Mouse (Mus musculus) cerebellum, adult 11 months (tissue): ENCODE measurements around the gene Ip6k1.

Experiments
- DNase-seq: peaks from one replicate; pipeline ENCODE4 v3.0.0; 2022

The Ip6k1 gene

DNA sequence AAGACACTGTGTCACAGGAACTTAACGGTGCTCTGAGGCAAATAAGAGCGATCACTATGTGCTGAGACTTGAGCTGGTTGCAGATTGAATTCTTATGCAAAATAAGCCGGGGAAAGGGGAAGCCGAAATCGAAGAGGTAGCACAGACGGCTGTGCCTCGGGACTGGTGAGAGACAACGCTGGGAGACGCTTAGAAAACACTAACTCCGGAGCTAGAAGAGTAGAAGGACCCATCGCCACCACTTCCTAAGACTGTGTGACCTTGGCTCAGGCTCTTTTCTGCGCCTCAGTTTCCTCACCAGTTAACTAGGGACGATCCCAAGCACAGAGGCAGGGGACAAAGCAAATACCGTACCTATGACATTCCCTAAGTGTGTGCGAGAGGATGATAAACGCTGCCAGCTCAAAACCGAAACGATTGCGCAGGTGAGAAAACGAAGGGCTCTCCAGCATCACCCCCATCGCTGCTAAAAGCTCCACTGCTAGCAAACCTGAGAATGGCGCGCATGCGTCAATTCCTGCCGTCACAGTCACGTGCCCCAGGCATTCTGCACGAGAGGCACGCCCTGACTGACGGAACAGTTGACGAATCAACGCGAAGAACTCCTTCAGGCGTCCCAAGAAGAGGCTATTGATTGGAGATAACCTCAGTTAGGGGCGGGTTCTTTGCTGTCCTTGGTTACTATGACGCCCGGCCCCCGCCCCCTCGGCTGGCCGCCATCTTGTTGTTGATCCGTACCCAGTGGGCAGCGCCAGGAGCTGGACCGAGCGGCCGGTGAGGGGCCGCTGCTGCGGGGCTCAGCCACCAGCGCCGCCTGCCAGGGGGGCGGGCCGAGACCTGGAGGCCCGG, at the start of gene Ip6k1:
Ip6k1 (plus strand) TSS at position 580 of the 849 bp plus-strand sequence.
- DNase-seq = peak; percentile 100

DNA sequence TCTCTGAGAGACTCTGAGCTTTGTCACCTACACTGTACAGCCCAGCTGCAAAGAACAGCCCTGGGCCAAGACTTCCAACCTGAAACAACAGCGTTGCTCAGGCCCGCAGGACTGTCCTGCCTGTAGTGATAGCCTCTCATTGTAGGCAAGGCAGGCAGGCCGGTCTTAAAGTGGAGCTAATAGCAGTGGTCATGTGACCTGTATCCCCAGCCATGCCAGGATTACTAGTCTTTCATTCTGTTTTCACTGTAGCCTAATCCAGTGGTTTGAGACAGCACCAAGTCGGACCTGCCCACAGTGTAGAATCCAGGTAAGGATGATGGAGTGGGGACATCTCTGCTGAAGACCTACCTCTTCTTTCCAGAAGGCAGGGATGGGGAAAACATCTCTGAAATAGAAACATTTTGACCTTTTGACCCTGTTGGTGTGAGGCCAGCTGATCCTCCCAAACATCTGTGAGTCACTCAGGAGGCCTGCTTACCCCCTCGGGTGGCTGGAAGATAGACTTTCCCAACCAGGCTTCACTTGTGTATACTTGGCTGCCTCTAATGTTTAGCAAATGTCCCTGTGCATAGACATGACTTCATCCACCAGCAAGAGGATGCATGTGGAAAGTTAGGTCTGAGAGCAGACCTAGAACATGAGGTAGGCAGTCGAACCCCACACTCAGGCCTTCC, 46.5 kb upstream of the Ip6k1 start:
- DNase-seq = no peak

DNA sequence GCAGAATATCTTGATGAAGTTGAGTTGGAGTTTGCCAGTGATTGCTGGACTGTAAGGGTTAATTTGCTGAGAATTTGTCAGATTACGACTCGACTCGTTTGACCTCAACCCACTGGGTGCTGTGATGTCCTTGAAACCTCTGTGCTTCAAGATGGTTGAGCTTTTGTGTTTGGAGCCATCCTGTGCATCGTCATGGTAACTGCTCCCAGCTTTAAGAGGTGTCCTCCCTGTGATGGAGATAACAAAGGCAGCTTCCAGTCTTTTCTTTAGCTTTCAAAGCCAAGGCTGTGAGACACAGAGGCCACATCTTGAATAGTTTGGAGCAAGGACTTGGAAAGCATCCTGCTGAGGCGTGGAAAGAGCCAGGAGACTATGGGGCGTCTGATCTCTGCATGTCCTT, 45.2 kb upstream of the Ip6k1 start:
- no peak for DNase-seq

DNA sequence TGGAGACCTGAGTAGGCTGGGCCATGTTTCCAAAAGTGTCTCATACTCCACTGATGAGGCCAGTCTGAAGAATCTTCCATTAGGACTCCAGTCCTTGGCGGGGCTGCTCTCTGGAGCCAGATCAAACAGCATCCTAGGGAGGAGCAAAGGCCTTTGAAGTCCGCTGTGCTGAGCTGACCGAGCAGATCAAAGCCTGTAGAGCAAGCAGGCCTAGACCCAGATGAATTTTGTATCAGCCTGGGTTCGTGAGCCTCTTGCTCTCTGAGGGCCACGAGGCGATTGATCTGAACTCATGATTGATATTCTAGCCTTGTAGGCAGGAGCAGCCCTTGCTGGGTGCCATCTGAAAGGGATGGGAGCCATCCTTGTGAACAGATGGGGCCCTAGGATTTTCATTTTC, 42.4 kb upstream of the Ip6k1 start:
- DNase-seq = no peak

DNA sequence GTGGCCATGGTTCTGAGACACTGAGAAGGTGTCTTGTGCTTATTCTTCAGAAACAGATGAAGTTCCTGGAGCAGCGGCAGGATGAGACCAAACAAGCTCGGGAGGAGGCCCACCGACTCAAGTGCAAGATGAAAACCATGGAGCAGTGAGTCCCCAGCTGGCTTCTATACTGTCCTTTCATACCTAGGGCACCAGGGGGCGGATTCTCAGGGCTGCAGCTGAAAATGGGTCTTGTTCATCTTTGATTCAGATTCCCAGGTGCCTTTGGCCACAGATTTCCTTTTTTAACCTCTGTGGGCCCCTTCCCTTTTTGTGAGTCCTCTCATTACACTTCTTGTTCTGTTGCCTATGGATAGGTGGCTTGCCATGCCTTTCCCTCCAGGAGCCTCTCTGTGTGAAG, 41.4 kb upstream of the Ip6k1 start:
- no peak for DNase-seq

DNA sequence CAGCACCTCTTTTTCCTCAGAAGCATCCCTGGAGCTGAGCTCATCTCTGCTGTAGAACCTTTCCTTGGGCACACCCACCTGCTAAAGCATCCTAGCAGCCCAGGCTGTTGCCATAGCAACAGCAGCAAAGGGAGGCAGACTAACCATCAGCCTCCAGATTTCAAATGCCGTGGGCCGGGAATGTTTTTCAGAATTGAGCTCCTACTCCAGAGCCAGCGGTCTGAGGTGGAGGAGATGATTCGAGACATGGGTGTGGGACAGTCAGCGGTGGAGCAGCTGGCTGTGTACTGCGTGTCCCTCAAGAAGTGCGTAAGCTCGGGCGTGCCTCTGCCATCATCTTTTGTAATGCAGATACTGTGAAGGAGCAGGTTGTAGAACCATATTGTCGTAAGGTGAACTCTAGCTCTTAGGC, 40.9 kb upstream of the Ip6k1 start:
- DNase-seq = no peak

DNA sequence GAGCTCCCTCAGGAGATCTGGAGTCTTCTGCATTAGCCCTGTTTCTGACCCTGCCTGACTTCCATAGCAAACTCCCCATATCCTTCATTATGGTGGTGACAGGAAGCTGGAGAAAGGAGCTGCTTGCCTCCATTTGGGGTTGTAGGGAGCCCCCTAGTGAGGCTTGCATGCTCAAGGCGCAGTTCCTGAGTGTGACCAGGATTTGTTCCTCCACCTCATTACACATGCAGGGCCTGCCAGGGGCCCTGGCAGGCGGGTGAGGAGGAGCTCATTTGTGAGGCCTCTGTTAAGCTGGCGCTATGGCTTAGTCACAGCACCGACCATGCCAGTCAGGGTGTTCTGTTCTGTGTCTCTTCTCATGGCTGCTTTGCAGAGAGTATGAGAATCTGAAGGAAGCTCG, 40.4 kb upstream of the Ip6k1 start:
- no peak for DNase-seq

DNA sequence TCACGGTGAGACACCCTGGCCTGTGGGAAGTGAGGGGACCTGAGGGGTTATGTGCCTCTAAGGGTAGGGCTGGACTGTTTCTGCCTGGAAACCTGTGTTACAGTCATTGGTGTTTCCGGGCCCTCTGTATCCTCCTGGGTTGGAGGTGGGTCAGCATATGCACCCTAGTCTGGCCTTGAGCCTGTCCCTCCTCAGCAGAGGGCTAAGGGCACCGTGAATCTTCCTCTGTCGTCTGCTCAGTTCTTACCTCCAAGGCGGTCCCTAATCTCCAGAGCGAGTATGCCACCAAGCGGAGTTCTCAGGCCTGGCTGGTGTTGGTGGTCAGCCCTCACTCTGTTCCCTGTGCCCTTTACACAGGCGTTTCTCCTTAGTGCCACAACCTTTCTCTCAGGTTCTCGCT, 39.4 kb upstream of the Ip6k1 start:
- no peak for DNase-seq

DNA sequence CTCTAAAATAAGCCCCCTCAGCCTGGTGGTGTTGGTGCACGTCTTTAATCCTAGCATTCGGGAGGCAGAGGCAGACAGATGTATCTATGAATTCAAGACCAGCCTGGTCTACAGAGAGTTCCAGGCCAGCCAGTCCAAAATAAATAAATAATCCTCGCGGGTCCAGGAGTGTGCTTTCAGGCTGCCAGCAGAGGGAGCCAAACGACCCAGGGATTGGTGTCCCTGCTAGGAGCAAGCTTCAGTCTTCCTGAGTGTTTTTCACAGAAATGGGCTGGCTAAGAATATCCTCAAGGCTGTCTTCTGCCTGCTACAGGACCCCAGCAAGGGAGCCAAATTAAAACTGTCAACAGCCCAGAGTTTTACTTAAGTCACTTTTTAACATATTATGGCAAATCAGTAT, 38.6 kb upstream of the Ip6k1 start:
- DNase-seq = peak; percentile 74

DNA sequence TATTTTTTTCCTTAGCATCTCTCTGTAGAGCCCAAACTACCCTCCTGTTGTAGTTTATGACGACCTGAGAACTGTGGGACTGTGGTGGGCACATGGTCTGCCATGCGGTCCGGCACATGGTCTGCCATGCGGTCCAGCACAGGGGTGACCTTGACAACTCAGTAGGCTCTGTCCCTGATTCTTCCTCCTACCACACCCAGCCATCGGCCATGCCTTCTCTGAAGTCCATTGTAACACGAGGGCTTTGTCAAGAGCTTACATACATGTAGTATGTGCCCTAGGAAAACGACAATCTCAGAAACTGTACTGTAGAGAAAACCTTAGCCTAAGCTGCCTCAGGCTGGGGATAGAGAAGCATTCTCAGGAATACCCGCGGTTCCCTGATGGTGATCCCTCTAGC, 37.6 kb upstream of the Ip6k1 start:
- DNase-seq = no peak

DNA sequence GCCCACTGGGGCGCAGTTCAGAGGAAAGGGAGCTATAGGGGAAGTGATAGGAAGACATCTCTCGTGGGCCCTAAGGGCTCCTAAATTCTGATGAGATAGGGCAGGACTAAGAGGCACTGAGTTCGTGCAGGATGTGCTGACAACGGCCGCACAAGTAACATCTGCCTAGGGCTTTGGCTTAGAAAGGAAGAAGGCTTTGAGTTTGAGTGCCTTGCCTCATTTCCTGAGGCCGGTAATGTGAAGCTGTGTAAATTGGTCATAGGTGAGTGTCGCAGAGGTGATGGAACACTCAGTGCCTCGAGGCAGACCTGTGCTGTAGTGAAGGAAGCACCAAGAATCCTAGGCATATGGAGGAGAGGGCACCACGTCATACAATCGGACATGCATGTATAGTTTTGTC, 35.6 kb upstream of the Ip6k1 start:
- DNase-seq = no peak

DNA sequence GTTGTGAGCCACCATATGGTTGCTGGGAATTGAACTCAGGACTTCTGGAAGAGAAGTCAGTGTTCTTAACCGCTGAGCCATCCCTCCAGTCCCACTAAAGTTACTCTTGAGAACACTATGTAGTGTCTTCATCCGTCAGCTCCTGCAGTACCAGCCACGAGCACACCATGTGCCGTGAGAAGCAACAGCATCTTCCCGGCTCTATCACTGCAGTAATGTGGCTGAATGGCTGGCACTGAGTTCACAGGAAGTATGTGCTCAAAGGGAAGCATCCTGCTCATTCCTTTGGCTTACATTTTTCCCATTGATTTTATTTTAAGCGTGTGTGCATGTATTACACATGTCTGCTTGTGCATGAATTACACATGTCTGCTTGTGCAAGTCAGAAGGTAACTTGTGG, 34.9 kb upstream of the Ip6k1 start:
- no peak for DNase-seq

DNA sequence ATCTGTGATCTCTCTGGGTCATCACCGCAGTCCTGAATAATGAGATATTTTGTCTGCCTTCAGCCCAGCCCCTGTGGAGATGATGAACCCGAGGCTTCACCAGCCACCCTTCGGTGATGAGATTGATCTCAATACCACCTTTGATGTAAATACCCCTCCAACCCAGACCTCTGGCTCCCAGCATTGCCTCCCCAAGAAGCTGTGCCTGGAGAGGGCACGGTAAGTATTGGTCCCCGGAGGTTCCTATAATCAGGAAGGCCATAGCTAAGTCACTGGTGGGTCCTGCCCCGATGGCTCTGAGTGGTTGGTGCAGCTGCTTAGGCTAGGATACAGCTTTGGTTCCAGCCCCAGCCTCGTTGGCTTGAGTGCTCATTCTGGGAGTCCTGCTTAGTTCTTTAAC, 33.8 kb upstream of the Ip6k1 start:
- DNase-seq = no peak

DNA sequence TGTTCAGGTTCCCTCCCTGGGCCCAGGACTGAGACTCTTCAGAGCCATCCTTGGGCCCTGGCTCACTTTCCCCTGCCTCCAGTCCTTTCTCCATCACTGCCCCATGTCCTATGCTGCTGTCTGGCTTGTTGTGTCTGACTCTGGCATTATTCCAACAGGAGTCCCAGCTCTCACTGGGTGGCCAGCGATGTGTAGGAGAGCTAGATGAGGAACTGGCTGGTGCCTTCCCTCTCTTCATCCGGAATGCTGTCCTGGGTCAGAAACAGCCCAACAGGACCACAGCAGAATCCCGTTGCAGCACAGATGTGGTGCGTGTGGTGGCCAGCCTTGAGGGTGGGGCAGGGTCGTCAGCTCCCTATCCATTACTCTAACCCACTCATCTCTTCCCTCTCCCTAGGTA, 32.0 kb upstream of the Ip6k1 start:
- DNase-seq = no peak

DNA sequence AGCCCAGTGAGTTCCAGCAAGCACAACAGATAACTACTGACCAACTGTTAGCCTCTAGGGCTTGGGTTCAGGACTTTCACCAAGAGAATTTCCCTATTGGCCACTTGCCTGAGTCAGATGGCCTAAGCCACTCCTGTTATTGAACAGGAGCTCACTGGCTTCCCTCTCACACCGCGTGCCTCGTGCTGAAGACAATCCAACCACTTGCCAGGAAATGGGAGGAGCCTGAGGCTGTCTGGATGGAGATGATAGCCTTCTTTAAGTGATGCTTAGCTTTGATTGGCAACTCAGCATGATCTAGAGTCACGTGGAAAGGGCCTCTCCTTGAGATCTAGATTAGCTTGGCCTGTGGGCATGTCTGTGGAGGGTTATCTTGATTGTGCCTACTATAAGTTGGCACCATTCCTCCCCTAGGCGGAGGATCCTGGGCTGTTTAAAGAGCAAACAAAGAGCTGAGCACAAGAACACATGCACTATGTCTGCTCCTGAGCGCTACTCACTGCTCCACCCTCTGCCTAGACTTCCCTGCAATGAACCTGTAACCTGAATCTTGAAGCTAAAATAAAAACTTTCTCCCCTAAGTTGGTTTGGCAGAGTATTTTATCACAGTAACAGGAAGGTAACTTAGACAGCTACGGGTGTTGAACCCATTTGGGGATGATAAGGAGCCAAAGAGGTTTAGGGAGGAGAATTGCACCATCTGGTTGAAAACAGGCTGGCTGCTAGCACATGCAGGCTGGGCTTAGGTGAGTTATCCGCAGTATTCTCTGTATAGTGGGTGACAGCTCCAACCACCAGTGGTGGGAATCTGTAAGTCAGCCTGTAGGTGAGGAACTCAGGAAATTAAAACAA, 30.4 kb upstream of the Ip6k1 start:
- no peak for DNase-seq

DNA sequence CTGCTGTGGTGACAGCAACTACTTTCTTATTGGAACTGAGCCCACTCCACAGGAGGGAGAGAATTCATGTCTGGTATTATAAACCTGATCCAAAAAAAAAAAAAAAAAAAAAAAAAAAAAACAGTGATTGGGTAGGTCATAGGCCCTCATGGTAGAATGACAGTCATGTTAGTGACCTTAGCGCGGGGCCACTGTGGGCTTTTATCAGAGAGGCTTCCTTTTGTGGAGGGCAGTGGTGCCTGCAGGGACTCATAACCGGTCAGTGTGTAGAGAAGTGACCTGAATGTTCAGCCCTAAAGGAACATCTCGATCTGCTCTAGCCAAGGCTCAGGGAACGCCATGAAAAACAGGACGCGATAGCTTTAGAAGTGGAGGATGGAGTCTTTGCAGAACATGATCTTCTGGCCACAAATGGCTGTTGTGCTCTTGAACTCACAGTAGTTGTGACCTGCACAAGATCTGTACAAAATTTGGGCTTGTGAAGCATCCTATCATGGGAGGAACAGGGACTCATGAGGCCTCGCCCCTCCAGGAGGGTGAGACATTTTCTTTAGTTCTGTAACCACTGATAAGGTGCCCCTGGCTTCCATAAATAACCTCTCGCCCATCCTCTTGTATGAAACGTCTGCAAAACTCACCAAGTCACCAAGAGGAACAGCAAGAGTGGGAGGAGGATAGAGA, 27.7 kb upstream of the Ip6k1 start:
- no peak for DNase-seq

DNA sequence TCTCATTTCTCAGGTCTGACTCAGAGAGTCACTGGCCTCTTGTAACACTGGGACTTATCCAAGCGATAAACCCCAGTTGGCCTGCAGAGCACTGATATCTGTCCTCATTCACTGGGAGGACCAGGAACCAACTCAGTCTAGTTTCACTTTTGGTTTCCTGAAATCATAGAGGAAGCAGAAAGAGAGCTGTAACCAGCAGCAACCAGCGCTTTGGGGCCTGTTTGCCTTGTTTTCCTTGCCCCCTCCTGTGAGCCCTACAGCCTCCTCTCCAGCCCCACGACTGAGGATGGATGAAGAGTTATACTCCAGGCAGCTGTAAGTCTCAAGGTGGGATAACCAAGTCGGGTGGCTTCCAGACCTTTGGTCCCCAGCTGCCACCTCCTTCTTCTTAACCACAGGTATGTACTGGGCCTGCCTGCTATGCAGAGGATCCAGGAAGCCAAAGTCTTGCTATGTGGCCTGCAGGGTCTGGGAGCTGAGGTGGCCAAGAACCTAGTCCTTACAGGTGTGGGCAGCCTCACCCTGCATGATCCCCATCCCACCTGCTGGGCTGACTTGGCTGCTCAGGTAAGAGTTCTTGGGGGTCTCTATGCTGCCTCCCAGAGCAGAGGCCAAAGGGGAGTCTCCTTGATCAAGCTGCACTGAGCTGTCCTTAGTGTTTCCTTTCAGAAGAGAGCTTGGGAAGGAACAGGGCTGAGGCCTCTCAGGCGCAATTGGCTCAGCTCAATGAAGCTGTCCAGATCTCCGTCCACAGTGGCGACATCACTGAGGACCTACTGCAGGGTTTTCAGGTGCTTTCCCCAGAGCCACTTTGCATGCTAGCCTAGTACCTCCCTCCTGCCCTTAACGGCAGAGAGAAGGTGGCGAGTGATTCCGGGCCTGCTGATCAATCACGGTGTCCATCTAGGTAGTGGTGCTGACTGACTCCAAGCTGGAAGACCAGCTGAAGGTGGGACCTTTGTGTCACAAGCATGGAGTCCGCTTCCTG, 26.6 kb upstream of the Ip6k1 start, which contains the start of gene Uba7:
Uba7 (plus strand) TSS at position 107 of the 988 bp plus-strand sequence.
- DNase-seq = no peak

DNA sequence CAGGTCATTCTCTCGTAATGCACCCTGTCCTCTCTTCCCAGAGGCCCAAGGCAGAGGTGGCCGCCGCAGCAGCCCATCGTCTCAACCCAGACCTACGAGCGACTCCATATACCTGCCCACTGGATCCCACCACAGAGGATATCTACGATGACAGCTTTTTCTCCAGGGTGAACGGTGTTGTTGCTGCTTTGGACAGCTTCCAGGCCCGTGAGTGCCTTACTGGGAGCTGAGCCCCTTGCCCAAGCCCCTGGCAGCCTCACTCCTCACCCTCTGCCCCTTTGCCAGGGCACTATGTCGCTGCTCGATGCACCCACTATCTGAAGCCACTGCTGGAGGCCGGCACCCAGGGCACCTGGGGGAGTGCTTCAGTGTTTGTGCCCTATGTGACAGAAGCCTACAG, 23.5 kb upstream of the Ip6k1 start:
- no peak for DNase-seq

DNA sequence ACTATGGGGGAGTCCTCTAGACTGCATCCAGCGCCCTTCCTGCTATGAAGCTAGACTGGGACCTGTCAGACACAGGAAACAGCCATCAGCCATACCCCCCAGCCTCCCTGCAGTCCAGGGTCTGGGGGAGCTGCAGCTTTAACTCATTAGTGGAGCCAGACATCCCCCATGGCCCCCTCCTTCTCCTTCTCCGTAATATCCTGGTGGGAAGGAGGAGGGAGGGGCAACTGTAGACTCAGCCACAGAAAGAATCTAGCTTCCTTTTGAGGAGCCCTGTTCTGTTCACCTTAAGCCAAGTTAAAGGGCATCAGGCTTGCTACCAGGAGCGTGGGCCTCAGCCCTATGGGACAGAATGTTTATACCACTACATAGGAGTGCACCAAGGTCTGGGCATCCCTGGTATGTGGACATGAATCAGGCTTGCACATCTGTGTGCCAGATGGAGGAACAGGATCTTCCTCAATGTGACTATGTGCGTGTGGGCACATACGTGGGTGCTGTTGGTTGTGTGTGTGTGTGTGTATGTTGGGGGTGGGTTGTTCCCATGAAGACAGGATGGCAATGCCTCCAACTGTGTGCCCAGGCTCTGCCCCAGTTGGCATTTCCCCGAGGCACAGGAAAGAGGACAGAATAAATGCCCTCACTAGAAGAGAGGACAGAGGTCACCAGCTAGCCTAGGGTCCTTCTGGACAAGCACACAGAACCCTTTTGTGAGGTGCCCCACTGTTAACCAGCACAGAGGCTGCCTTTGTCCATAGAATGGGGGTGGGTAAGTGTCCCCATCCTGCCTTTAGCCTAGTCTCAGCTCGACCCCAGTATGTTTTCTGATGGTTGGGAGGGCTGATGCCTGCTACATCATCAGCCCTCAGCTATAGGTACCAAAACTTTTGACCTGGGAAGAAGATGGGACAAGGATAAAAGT, 20.4 kb upstream of the Ip6k1 start:
- no peak for DNase-seq

DNA sequence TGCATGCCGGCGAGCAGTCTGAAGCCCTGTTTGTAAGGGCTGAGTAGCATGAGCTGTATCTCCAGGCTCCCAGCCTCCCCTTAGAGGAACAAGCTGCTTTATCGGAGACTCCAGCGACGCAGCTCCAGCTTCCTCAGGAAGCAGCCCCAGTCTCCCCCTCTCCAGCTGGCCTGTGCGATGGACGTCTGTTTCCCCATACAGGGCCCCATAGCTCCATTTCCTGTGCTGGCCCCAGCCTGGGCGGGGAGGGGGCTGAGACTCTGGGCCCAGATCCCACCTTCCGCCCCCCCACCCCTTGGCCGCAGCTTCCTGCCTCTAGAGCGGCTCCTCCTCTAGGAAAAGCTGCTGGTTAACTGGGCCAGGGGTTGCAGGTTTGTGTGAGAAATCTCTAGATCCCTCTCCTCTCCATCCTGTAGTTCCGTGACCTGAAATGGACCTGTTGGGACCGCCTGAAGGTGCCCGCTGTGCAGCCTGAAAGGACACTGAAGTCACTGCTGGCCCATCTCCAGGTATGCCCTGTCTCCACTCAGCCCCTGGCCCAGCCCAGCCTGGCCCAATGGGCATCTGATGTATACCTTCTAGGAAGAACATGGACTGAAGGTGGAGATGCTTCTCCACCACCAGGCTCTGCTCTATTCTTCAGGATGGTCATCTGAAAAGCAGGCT, 19.5 kb upstream of the Ip6k1 start, which contains the start of gene Gm20661:
Gm20661 (plus strand) TSS at position 378 of the 666 bp plus-strand sequence.
- no peak for DNase-seq
